Mouse (Mus musculus): ENCODE data around the gene Mcm7. TPM values are rescaled to one million over a fixed set of nuclear protein-coding genes. Genes with fewer than 3 reads are reported as not detected.

The Mcm7 gene
- total and polyA plus RNA-seq, 3 experiments: 104 to 390 (median 187) TPM

GRCm38 (mm10) chr5:138160842-138161665 lies 11.2 kb downstream of the Mcm7 start, which contains the start of gene Cops6:
Cops6 (plus strand) TSS chr5:138161071.
- H3K9me3 ChIP-seq (replicated peaks): no peaks in the 10 kb centered on the region
- peaks cover 42% of the 10 kb centered on the region for H3K36me3 ChIP-seq (replicated peaks)
- H3K4me1 ChIP-seq (ENCODE audit: insufficient read depth, low read depth, low read length): peaks cover 53% of the 10 kb centered on the region
- no peaks in the 10 kb centered on the region for H3K27me3 ChIP-seq (ENCODE audit: insufficient read depth, low read length)
- ATAC-seq (ENCODE audit: extremely low read depth, insufficient number of reproducible peaks, low FRiP score, poor library complexity, severe bottlenecking) (peak; percentile 87), DNase-seq (ENCODE audit: low spot score) (peak; percentile 67)
- TF ChIP-seq POLR2AphosphoS5 (IDR thresholded peaks at IDR 0.05; ENCODE audit: insufficient replicate concordance, low read depth, low read length) (no peak), GATA2 (IDR thresholded peaks at IDR 0.05; ENCODE audit: borderline replicate concordance, low read depth, low read length) (no peak), GATA1 (IDR thresholded peaks at IDR 0.05; ENCODE audit: borderline replicate concordance, low read length) (no peak), CTCF (IDR thresholded peaks at IDR 0.05; ENCODE audit: low read depth, low read length) (no peak), TAL1 (conservative IDR thresholded peaks at IDR 0.05; ENCODE audit: low read depth, low read length) (no peak)
- peak within 1 kb of the TSS; percentile 85 for H3K4me3 ChIP-seq (ENCODE audit: low read depth, low read length)

GRCm38 (mm10) chr5:138160224-138160762 lies 11.9 kb downstream of the Mcm7 start:
- Histone ChIP-seq H3K36me3 (replicated peaks) (peaks cover 34% of the 10 kb centered on the region), H3K27me3 (ENCODE audit: insufficient read depth, low read length) (no peaks in the 10 kb centered on the region), H3K4me3 (ENCODE audit: low read depth, low read length) (peak overlapping the region; percentile 85), H3K9me3 (replicated peaks) (no peaks in the 10 kb centered on the region), H3K4me1 (ENCODE audit: insufficient read depth, low read depth, low read length) (peaks cover 49% of the 10 kb centered on the region)
- ATAC-seq (ENCODE audit: extremely low read depth, insufficient number of reproducible peaks, low FRiP score, poor library complexity, severe bottlenecking) (no peak), DNase-seq (ENCODE audit: low spot score) (no peak)
- TF ChIP-seq POLR2AphosphoS5 (IDR thresholded peaks at IDR 0.05; ENCODE audit: insufficient replicate concordance, low read depth, low read length) (no peak), CTCF (IDR thresholded peaks at IDR 0.05; ENCODE audit: low read depth, low read length) (no peak), GATA2 (IDR thresholded peaks at IDR 0.05; ENCODE audit: borderline replicate concordance, low read depth, low read length) (no peak), GATA1 (IDR thresholded peaks at IDR 0.05; ENCODE audit: borderline replicate concordance, low read length) (no peak), TAL1 (conservative IDR thresholded peaks at IDR 0.05; ENCODE audit: low read depth, low read length) (no peak)

DNA sequence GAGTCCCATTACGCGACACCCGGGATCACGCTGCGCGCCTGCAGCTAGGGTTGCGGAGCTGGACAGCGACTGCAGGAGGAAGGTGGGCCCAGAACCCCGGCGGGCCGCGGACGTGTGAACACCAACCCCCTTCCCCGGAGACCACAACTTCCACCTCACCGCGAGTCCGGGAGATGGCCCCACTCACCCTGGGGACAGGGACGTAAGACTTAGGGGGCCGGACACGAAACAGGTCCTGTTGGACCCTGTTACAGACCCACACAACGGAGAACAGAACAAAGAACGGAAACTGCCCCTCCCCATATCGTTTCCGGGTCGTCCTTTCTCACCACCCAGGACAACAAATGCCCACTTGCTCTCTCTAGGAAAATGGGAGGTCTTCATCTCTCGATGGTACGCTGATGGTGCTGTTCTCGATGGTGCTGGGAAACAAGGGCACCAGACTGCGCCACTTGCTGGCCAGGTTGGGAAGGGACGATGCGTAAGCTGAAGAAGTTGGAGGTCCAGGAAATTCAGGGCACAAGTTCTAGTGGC lies 16.7 kb downstream of the Mcm7 start, which contains the start of gene Zfp113:
Gene Zfp113, minus strand, starts transcription at position 302 of the 534 bp plus-strand sequence.
- Histone ChIP-seq H3K4me1 (ENCODE audit: insufficient read depth, low read depth, low read length) (peaks cover 22% of the 10 kb centered on the region), H3K36me3 (replicated peaks) (peaks cover 33% of the 10 kb centered on the region), H3K27me3 (ENCODE audit: insufficient read depth, low read length) (no peaks in the 10 kb centered on the region), H3K9me3 (replicated peaks) (no peaks in the 10 kb centered on the region), H3K4me3 (ENCODE audit: low read depth, low read length) (peak within 1 kb of the TSS; percentile 84)
- ATAC-seq (ENCODE audit: extremely low read depth, insufficient number of reproducible peaks, low FRiP score, poor library complexity, severe bottlenecking) (peak; percentile 95), DNase-seq (ENCODE audit: low spot score) (peak; percentile 89)
- TF ChIP-seq GATA2 (IDR thresholded peaks at IDR 0.05; ENCODE audit: borderline replicate concordance, low read depth, low read length): no peak
- peak; percentile 67 for TF ChIP-seq CTCF (IDR thresholded peaks at IDR 0.05; ENCODE audit: low read depth, low read length)

DNA sequence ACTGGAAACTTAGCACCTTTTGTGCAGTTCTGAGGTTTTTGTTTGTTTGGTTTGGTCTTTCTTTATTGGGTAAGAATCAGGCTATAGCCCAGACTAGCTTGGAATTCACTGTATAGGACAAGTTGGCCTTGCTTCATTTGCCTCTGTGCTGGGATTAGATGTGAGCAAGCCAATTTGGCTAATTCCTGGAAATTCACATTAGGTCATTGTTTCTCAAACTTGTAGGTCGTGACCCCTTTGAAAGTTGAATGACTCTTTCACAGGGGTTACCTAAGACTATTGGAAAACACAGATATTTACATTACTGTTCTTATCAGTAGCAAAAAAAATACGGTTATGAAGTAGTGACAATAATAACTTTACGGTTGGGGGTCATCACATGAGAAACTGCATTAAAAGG lies 17.8 kb downstream of the Mcm7 start:
- DNase-seq (ENCODE audit: low spot score): no peak
- ATAC-seq (ENCODE audit: extremely low read depth, insufficient number of reproducible peaks, low FRiP score, poor library complexity, severe bottlenecking): no peak
- no peaks in the 10 kb centered on the region for H3K9me3 ChIP-seq (replicated peaks)
- peaks cover 38% of the 10 kb centered on the region for H3K36me3 ChIP-seq (replicated peaks)
- no peak for TF ChIP-seq GATA2 (IDR thresholded peaks at IDR 0.05; ENCODE audit: borderline replicate concordance, low read depth, low read length)
- no peak for TF ChIP-seq CTCF (IDR thresholded peaks at IDR 0.05; ENCODE audit: low read depth, low read length)
- TF ChIP-seq TAL1 (conservative IDR thresholded peaks at IDR 0.05; ENCODE audit: low read depth, low read length): no peak
- no peak for TF ChIP-seq POLR2AphosphoS5 (IDR thresholded peaks at IDR 0.05; ENCODE audit: insufficient replicate concordance, low read depth, low read length)
- no peak for TF ChIP-seq GATA1 (IDR thresholded peaks at IDR 0.05; ENCODE audit: borderline replicate concordance, low read length)
- H3K27me3 ChIP-seq (ENCODE audit: insufficient read depth, low read length): no peaks in the 10 kb centered on the region
- H3K4me3 ChIP-seq (ENCODE audit: low read depth, low read length): peak overlapping the region; percentile 84; the same call in 1 of the 2 replicates
- H3K4me1 ChIP-seq (ENCODE audit: insufficient read depth, low read depth, low read length): peaks cover 17% of the 10 kb centered on the region

- Histone ChIP-seq H3K4me1 (ENCODE audit: insufficient read depth, low read depth, low read length) (peaks cover 10% of the 10 kb centered on the region; the same call in 1 of the 2 replicates), H3K9me3 (replicated peaks) (0 out of 2 replicates have a peak, but pooled peaks cover 3% of the 10 kb centered on the region), H3K4me3 (ENCODE audit: low read depth, low read length) (no peak overlapping the region), H3K36me3 (replicated peaks) (peaks cover 22% of the 10 kb centered on the region), H3K27me3 (ENCODE audit: insufficient read depth, low read length) (no peaks in the 10 kb centered on the region)
- ATAC-seq (ENCODE audit: extremely low read depth, insufficient number of reproducible peaks, low FRiP score, poor library complexity, severe bottlenecking) (no peak), DNase-seq (ENCODE audit: low spot score) (no peak)
- no peak for TF ChIP-seq POLR2AphosphoS5 (IDR thresholded peaks at IDR 0.05; ENCODE audit: insufficient replicate concordance, low read depth, low read length)
- no peak for TF ChIP-seq GATA1 (IDR thresholded peaks at IDR 0.05; ENCODE audit: borderline replicate concordance, low read length)
- no peak for TF ChIP-seq CTCF (IDR thresholded peaks at IDR 0.05; ENCODE audit: low read depth, low read length)
- no peak for TF ChIP-seq TAL1 (conservative IDR thresholded peaks at IDR 0.05; ENCODE audit: low read depth, low read length)
- no peak for TF ChIP-seq GATA2 (IDR thresholded peaks at IDR 0.05; ENCODE audit: borderline replicate concordance, low read depth, low read length)
These were observed 33.6 kb downstream of the Mcm7 start for GRCm38 (mm10) chr5:138138585-138138984.

GRCm38 (mm10) chr5:138137935-138138549 lies 34.2 kb downstream of the Mcm7 start:
- peaks cover 10% of the 10 kb centered on the region; the same call in 1 of the 2 replicates for H3K4me1 ChIP-seq (ENCODE audit: insufficient read depth, low read depth, low read length)
- no peaks in the 10 kb centered on the region for H3K27me3 ChIP-seq (ENCODE audit: insufficient read depth, low read length)
- DNase-seq (ENCODE audit: low spot score): no peak
- H3K9me3 ChIP-seq (replicated peaks): no peaks in the 10 kb centered on the region
- TF ChIP-seq CTCF (IDR thresholded peaks at IDR 0.05; ENCODE audit: low read depth, low read length) (peak; percentile 40; the same call in 1 of the 2 replicates), GATA2 (IDR thresholded peaks at IDR 0.05; ENCODE audit: borderline replicate concordance, low read depth, low read length) (no peak)
- H3K36me3 ChIP-seq (replicated peaks): peaks cover 25% of the 10 kb centered on the region
- H3K4me3 ChIP-seq (ENCODE audit: low read depth, low read length): no peak overlapping the region
- no peak; the same call in 1 of the 2 replicates for ATAC-seq (ENCODE audit: extremely low read depth, insufficient number of reproducible peaks, low FRiP score, poor library complexity, severe bottlenecking)
